Mouse (Mus musculus) ES-E14 (cell line): ENCODE measurements around the gene Arhgef25.
"Not testable (repeated sequence)": the region's sequence is repeated elsewhere in the genome, so short reads cannot be mapped to it uniquely, and the experiment has no call there.

Experiments used
- CHD2 ChIP-seq: IDR thresholded peaks from 2 replicates; pipeline ENCODE4 v1.6.1; 2014; ENCODE audit warnings: mild to moderate bottlenecking, low read depth, low read length, inconsistent platforms
- HCFC1 ChIP-seq: IDR thresholded peaks from 2 replicates; pipeline ENCODE4 v1.6.1; 2012; ENCODE audit warnings: low read length, inconsistent platforms, borderline replicate concordance; ENCODE audit not compliant: insufficient read depth
- MAFK ChIP-seq: IDR thresholded peaks from 2 replicates; pipeline ENCODE4 v1.6.1; 2014; ENCODE audit warnings: mild to moderate bottlenecking, low read depth, low read length, inconsistent platforms; ENCODE audit not compliant: insufficient read depth
- ZC3H11A ChIP-seq: IDR thresholded peaks from 2 replicates; pipeline ENCODE4 v1.6.1; 2012; ENCODE audit warnings: low read depth, mild to moderate bottlenecking, inconsistent platforms, low read length, borderline replicate concordance
- ZNF384 ChIP-seq: IDR thresholded peaks from 2 replicates; pipeline ENCODE4 v1.6.1; 2012; ENCODE audit warnings: low read depth, low read length, inconsistent platforms

GRCm38 (mm10) chr10:127134394-127135035 lies 55.4 kb downstream of the Arhgef25 start:
- not testable (repeated sequence) for TF ChIP-seq CHD2, HCFC1, ZC3H11A, ZNF384, MAFK
